Mouse (Mus musculus): ENCODE results near the gene E130308A19Rik. TPM values are rescaled to one million over a fixed set of nuclear protein-coding genes. Genes with fewer than 3 reads are reported as not detected.

The E130308A19Rik gene
- 10 to 100 TPM in 1 of 2 experiments, 1 to 10 TPM in 1; 5.8 to 10.4 TPM for total RNA-seq (2023)

DNA sequence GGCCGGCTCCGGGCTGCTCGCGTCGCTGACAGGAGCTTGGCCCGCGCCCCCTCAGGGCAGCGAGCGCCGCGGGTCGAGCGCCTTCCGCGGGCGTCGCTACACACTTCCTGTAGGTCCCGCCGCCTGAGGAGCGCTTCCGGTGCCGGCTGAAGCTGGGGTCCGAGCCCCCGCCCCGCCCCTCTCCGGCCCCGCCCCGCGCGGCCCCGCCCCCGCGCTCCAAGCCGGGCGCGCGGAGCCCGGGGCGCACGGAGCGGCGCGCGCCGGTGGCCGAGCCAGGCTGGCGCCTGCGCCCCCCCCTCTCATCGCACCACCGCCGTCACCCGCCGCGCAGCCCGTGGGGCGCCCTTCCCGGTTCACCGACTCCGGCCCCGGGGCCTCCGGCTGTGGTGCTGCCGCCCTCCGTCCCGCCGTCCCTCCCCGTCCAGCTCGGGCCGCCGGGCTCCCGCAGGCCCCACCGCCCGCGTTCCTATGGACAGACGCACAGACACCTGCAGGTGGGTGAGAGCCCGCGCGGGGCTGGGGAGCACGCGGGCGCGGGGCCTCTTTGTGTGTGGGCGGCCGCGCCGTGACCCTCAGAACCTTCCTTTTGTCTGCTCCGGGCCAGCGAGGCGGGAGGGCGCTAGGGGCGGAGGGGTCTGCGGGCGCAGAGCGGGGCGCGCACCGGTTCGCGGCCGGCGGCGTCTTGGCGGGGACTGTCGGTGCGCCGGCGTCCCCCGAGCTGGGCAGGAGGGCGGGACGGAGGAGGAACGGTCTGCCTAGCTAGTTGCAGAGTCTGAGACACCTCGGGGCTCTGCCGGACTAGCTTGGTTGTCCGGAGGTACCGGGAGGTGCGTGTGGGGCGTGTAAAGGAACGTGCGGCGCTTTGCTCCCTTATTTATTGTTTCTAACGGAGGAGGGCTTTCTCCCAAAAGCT, at the start of gene E130308A19Rik:
Gene E130308A19Rik (plus strand): TSS at position 214 of the 913 bp plus-strand sequence.

DNA sequence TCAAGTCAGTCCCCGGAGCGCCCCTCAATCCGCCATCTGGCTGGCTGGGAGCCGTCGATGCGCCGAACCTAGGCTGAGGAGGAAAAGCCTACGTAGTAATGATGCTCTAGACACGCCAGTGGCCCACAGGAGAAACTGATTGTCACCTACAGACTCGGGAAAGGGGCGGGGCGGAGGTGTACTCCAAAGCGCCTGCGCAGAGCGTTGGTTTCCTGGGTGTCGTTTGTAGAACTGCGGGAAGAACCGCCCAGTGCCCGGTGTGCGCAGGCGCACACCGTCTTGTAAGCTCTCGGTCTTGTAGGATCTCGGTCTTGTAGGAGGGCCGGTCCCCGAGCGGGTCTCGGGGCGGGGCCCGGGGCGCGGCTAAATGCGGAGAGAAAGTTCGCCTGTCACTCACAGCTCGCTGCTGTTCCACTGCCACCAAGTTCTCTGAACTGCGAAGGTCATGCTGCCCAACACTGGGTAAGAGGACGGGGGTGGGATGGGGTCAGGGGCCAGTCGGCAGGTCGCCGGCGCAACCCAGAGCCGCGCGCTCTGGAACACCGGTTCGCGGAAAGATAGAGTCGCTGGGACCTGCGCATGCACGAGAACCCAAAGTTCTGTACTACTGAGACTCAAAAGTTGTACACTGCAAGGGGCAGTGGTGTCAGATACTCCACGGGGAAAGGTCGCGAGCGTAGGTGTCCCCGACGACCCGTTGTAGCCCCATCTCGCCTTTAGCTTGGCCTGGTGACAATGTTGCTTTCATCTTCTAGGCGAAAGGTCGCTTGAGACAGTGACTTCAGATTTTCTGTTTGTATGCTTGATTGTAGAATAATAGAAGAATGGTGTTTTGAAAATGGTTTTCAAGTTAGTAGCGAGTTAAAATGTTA, 44.5 kb upstream of the E130308A19Rik start, which contains the start of gene Hsdl2:
Gene Hsdl2 (plus strand): TSS at position 250 of the 872 bp plus-strand sequence.

DNA sequence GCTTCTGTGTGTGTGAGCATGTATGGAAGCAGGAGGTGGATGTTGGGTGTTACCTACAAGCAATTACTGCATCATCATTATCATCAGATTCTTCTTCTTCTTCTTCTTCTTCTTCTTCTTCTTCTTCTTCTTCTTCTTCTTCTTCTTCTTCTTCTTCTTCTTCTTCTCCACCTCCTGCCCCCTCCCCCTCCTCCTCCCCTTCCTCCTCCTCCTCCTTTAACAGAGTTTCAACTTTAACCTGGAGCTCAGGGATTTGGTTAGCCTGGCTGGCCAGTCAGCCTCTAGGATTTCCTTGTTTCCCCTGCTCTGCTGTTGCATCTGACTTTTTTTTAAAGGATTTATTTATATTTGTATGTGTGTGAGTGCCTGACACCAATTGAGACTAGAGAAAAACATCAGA, 175.5 kb downstream of the E130308A19Rik start, which contains the start of gene Inip:
Gene Inip (minus strand): TSS at position 101 of the 400 bp plus-strand sequence.

DNA sequence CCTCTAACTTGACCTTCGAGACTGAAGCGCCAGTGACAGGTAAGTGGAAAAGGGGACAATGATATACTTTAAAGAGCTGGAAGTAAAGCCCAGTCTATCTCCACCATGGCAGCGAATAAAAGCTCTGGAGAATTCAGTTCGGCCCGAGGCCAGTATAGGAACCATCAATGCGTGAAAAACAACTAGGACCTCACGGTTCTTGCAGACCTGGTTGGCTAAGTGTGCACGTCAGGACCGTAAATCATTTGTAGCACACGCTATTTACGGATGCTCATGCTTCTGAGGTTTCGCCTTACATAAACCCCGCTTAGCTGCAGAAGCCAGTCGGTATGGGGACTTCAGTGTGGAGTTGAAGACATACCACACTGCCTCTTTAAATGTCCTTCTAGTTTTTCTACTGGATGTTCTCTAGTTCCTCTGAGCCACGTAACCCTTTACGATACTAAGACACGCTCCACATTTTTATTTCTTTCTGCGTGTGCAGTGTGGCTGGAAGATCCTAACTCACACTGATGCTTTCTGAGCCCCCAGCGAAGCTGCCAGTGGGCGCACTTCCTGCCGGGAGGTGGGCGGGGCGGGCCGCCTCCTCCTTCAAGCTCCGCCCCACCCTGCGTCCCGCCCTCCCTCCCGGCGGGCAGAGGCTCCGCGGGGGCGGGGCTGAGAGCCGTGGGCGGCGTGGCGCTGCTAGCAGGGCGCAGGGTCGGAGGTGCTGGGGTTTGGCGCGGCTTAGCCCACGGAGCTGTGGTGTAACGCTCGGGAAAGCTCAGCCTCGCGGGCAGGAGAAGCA, 179.4 kb downstream of the E130308A19Rik start, which contains the start of gene Snx30:
Gene Snx30 (plus strand): TSS at position 660 of the 787 bp plus-strand sequence.

Other genes with a start within 250 kb of the E130308A19Rik start
- gene Susd1, start 187.6 kb upstream of the E130308A19Rik start, total RNA-seq (2023), result 10 to 100 TPM in 1 of 2 experiments, 1 to 10 TPM in 1; 6.5 to 10.3 TPM
- 100 to 1,000 TPM; 236 to 237 TPM for gene Ptbp3, start 76.8 kb upstream of the E130308A19Rik start, total RNA-seq (2023)
- gene Hsdl2, start 44.6 kb upstream of the E130308A19Rik start, total RNA-seq (2023), result 10 to 100 TPM; 26.7 to 32.0 TPM
- gene Inip, start 175.4 kb downstream of the E130308A19Rik start, total RNA-seq (2023), result 10 to 100 TPM; 32.8 to 35.8 TPM
- gene Snx30, start 179.6 kb downstream of the E130308A19Rik start, total RNA-seq (2023), result 10 to 100 TPM; 13.5 to 18.0 TPM